Mouse (Mus musculus): ENCODE measurements at regions not wholly inside any gene's neighbourhood (a gene's known extent, or its start where the extent isn't known, plus 50 kb on each side); places are given as distances from the start of the nearest gene placed in this dataset.

DNA sequence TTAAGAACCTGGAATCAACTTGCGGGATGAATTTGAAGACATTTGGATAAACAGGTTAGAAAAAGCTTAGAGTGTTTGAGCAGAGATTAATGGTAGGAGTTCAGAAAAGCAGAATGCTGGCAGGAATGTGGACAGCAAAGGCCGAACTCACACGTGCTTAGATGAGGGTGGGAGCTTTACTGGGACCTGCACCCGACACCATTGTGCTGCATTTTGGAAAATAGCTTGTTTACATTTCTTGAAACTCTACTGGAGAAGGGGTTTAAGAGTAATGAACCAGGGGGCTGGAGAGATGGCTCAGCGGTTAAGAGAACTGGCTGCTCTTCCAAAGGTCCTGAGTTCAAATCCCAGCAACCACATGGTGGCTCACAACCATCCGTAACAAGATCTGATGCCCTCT is 154.9 kb downstream of the Gpat3 start:
- TF ChIP-seq POLR2A (IDR thresholded peaks at IDR 0.05; ENCODE audit: low read depth, low read length) (no peak), CTCF (conservative IDR thresholded peaks at IDR 0.05; ENCODE audit: insufficient read depth, insufficient read length, low read depth, low read length) (no peak)
